Mouse (Mus musculus) stomach, embryonic 14.5 days (tissue): ENCODE measurements at regions not wholly inside any gene's neighbourhood (a gene's known extent, or its start where the extent isn't known, plus 50 kb on each side); places are given as distances from the start of the nearest gene placed in this dataset.

Experiments used
- ATAC-seq: fragments of 200-750 bp; cut with Nextera tagmentation; 2 replicates; pipeline ENCODE4 v1.8.0; 2017; ENCODE audit warnings: low read depth, moderate TSS enrichment; ENCODE audit not compliant: insufficient number of reproducible peaks, insufficient read depth, low FRiP score
- H3K27ac ChIP-seq: fragments of 300-500 bp; sonication (generic); 2 replicates; pipeline ENCODE4 v1.5.1; 2014; ENCODE audit warnings: mild to moderate bottlenecking, low read length, moderate library complexity, mixed read lengths
- H3K27me3 ChIP-seq: fragments of 300-500 bp; sonication (generic); 2 replicates; pipeline ENCODE4 v1.6.1; 2014; ENCODE audit warnings: low read length, control low read depth, mixed read lengths; ENCODE audit not compliant: control insufficient read depth, insufficient read depth
- H3K36me3 ChIP-seq: fragments of 300-500 bp; sonication (generic); 2 replicates; pipeline ENCODE4 v1.6.1; 2014; ENCODE audit warnings: mild to moderate bottlenecking, control low read depth, low read length, moderate library complexity, mixed read lengths; ENCODE audit not compliant: control insufficient read depth, insufficient read depth
- H3K4me1 ChIP-seq: fragments of 300-500 bp; sonication (generic); 2 replicates; pipeline ENCODE4 v1.6.1; 2014; ENCODE audit warnings: low read length, control low read depth, mixed read lengths; ENCODE audit not compliant: control insufficient read depth, insufficient read depth
- H3K4me2 ChIP-seq: fragments of 300-500 bp; sonication (generic); replicated peaks from 2 replicates; pipeline ENCODE4 v1.6.1; 2014; ENCODE audit warnings: low read depth, low read length, control low read depth
- H3K4me3 ChIP-seq: fragments of 300-500 bp; sonication (generic); 2 replicates; pipeline ENCODE4 v1.5.1; 2014; ENCODE audit warnings: low read depth, low read length, control low read depth
- H3K9ac ChIP-seq: fragments of 300-500 bp; sonication (generic); replicated peaks from 2 replicates; pipeline ENCODE4 v1.6.1; 2014; ENCODE audit warnings: low read depth, mild to moderate bottlenecking, control low read depth, low read length, moderate library complexity, mixed read lengths
- H3K9me3 ChIP-seq: fragments of 300-500 bp; sonication (generic); 2 replicates; pipeline ENCODE4 v1.6.1; 2016; ENCODE audit warnings: low read depth, low read length, control low read depth; ENCODE audit not compliant: control insufficient read depth
- WGBS: fragments of 180-500 bp; shearing (Covaris S2); extraction: QIAGEN DNeasy Blood & Tissue Kit; methylation state at CpG from one replicate; pipeline ENCODE4 v1.1.7; 2014; 5-methylcytosine and 5-hydroxymethylcytosine counted together

- Histone ChIP-seq H3K4me3 (no peak overlapping the region), H3K27me3 (no peaks in the 10 kb centered on the region), H3K9ac (no peak overlapping the region), H3K9me3 (no peaks in the 10 kb centered on the region), H3K4me2 (no peak overlapping the region), H3K36me3 (no peaks in the 10 kb centered on the region), H3K4me1 (no peaks in the 10 kb centered on the region), H3K27ac (no peak overlapping the region)
- no peak for ATAC-seq
- 39% methylated on average over 5 of the region's 5 CpGs for WGBS
Measured at GRCm38 (mm10) chr4:106175352-106175751, 140.7 kb upstream of the Usp24 start.

- no peak overlapping the region for H3K27ac ChIP-seq
- H3K9ac ChIP-seq: no peak overlapping the region
- H3K4me3 ChIP-seq: no peak overlapping the region
- ATAC-seq: no peak
- 76% methylated on average over 13 of the region's 13 CpGs for WGBS
- H3K4me2 ChIP-seq: no peak overlapping the region
- no peaks in the 10 kb centered on the region for H3K4me1 ChIP-seq
- H3K27me3 ChIP-seq: no peaks in the 10 kb centered on the region
- H3K9me3 ChIP-seq: no peaks in the 10 kb centered on the region
- H3K36me3 ChIP-seq: no peaks in the 10 kb centered on the region
Measured at GRCm38 (mm10) chr4:106185745-106186501, 130.1 kb upstream of the Usp24 start.

- no peak overlapping the region for H3K9ac ChIP-seq
- H3K4me2 ChIP-seq: no peak overlapping the region
- H3K4me1 ChIP-seq: no peaks in the 10 kb centered on the region
- no peaks in the 10 kb centered on the region for H3K9me3 ChIP-seq
- no peak overlapping the region for H3K27ac ChIP-seq
- no peaks in the 10 kb centered on the region for H3K36me3 ChIP-seq
- no peaks in the 10 kb centered on the region for H3K27me3 ChIP-seq
- H3K4me3 ChIP-seq: no peak overlapping the region
- no peak for ATAC-seq
- WGBS: 78% methylated on average over 7 of the region's 7 CpGs
Measured at GRCm38 (mm10) chr4:106186684-106187083, 129.3 kb upstream of the Usp24 start.

GRCm38 (mm10) chr4:106190248-106190647 is 125.8 kb upstream of the Usp24 start:
- no peak for ATAC-seq
- 76% methylated on average over 4 of the region's 4 CpGs for WGBS
- no peak overlapping the region for H3K27ac ChIP-seq
- no peaks in the 10 kb centered on the region for H3K9me3 ChIP-seq
- H3K4me3 ChIP-seq: no peak overlapping the region
- H3K4me2 ChIP-seq: no peak overlapping the region
- H3K9ac ChIP-seq: no peak overlapping the region
- H3K36me3 ChIP-seq: no peaks in the 10 kb centered on the region
- no peaks in the 10 kb centered on the region for H3K27me3 ChIP-seq
- no peaks in the 10 kb centered on the region for H3K4me1 ChIP-seq

- no peak overlapping the region for H3K9ac ChIP-seq
- 88% methylated on average over 8 of the region's 8 CpGs for WGBS
- H3K4me3 ChIP-seq: no peak overlapping the region
Measured at GRCm38 (mm10) chr4:106191331-106191730, 124.7 kb upstream of the Usp24 start.

GRCm38 (mm10) chr4:106191843-106192242 is 124.2 kb upstream of the Usp24 start:
- Histone ChIP-seq H3K4me3 (no peak overlapping the region), H3K9ac (no peak overlapping the region), H3K27me3 (no peaks in the 10 kb centered on the region), H3K4me1 (no peaks in the 10 kb centered on the region), H3K9me3 (no peaks in the 10 kb centered on the region), H3K36me3 (no peaks in the 10 kb centered on the region), H3K27ac (no peak overlapping the region), H3K4me2 (no peak overlapping the region)
- ATAC-seq: no peak
- 80% methylated on average over 3 of the region's 3 CpGs for WGBS

More at GRCm38 (mm10) chr4:106191331-106191730, 124.7 kb upstream of the Usp24 start:
- Histone ChIP-seq H3K4me2 (no peak overlapping the region), H3K36me3 (no peaks in the 10 kb centered on the region), H3K27ac (no peak overlapping the region), H3K9me3 (no peaks in the 10 kb centered on the region), H3K4me1 (no peaks in the 10 kb centered on the region), H3K27me3 (no peaks in the 10 kb centered on the region)
- no peak for ATAC-seq

- H3K4me1 ChIP-seq: no peaks in the 10 kb centered on the region
- H3K9me3 ChIP-seq: no peaks in the 10 kb centered on the region
- no peak overlapping the region for H3K4me3 ChIP-seq
- H3K27me3 ChIP-seq: no peaks in the 10 kb centered on the region
- H3K9ac ChIP-seq: no peak overlapping the region
- ATAC-seq: no peak
- H3K27ac ChIP-seq: no peak overlapping the region
- H3K4me2 ChIP-seq: no peak overlapping the region
- H3K36me3 ChIP-seq: no peaks in the 10 kb centered on the region
- WGBS: 76% methylated on average over 3 of the region's 3 CpGs
Measured at GRCm38 (mm10) chr4:106193204-106193945, 122.6 kb upstream of the Usp24 start.

GRCm38 (mm10) chr4:106195497-106196166 is 120.4 kb upstream of the Usp24 start:
- ATAC-seq: no peak

More at GRCm38 (mm10) chr4:106195497-106196166, 120.4 kb upstream of the Usp24 start:
- H3K4me1 ChIP-seq: no peaks in the 10 kb centered on the region
- no peak overlapping the region for H3K4me2 ChIP-seq
- no peaks in the 10 kb centered on the region for H3K36me3 ChIP-seq
- H3K27me3 ChIP-seq: no peaks in the 10 kb centered on the region
- no peak overlapping the region for H3K27ac ChIP-seq
- 57% methylated on average over 3 of the region's 3 CpGs for WGBS
- no peak overlapping the region for H3K9ac ChIP-seq
- H3K9me3 ChIP-seq: no peaks in the 10 kb centered on the region
- no peak overlapping the region for H3K4me3 ChIP-seq
